Mouse (Mus musculus) intestine, postnatal 0 days (tissue): ENCODE results near the gene Sdhc. TPM values are rescaled to one million over a fixed set of nuclear protein-coding genes. Genes with fewer than 3 reads are reported as not detected.
A peak's percentile ranks its signal among the peaks of the same experiment; 100 is the strongest.

Experiments used
- ATAC-seq: fragments of 200-750 bp; cut with Nextera tagmentation; 2 replicates; pipeline ENCODE4 v1.8.0; 2017; ENCODE audit warnings: mild to moderate bottlenecking, moderate TSS enrichment, moderate library complexity
- H3K27ac ChIP-seq: fragments of 300-500 bp; sonication (generic); 2 replicates; pipeline ENCODE4 v1.5.1; 2014; ENCODE audit warnings: mild to moderate bottlenecking, low read depth, low read length, moderate library complexity
- H3K27me3 ChIP-seq: fragments of 300-500 bp; sonication (generic); replicated peaks from 2 replicates; pipeline ENCODE4 v1.6.1; 2014; ENCODE audit warnings: low read length, mixed read lengths; ENCODE audit not compliant: control insufficient read depth, insufficient read depth
- H3K36me3 ChIP-seq: fragments of 300-500 bp; sonication (generic); 2 replicates; pipeline ENCODE4 v1.6.1; 2014; ENCODE audit warnings: mild to moderate bottlenecking, moderate library complexity; ENCODE audit not compliant: control insufficient read depth, insufficient read depth
- H3K4me1 ChIP-seq: fragments of 300-500 bp; sonication (generic); replicated peaks from 2 replicates; pipeline ENCODE4 v1.6.1; 2014; ENCODE audit warnings: antibody characterized with exemption, low read length, mixed read lengths; ENCODE audit not compliant: control insufficient read depth, insufficient read depth
- H3K4me2 ChIP-seq: fragments of 300-500 bp; sonication (generic); replicated peaks from 2 replicates; pipeline ENCODE4 v1.6.1; 2014; ENCODE audit warnings: low read depth, mild to moderate bottlenecking, moderate library complexity
- H3K4me3 ChIP-seq: fragments of 300-500 bp; sonication (generic); 2 replicates; pipeline ENCODE4 v1.5.1; 2014; ENCODE audit warnings: low read depth, low read length
- H3K9ac ChIP-seq: fragments of 300-500 bp; sonication (generic); 2 replicates; pipeline ENCODE4 v1.6.1; 2014; ENCODE audit warnings: mild to moderate bottlenecking, low read depth, low read length
- H3K9me3 ChIP-seq: fragments of 300-500 bp; sonication (generic); 2 replicates; pipeline ENCODE4 v1.6.1; 2016; ENCODE audit warnings: mixed run types; ENCODE audit not compliant: control insufficient read depth
- CTCF ChIP-seq: sonication (generic); IDR thresholded peaks from 2 replicates; pipeline ENCODE4 v1.5.1; 2016; ENCODE audit warnings: low read depth, mild to moderate bottlenecking, control low read depth, antibody characterized with exemption, moderate library complexity
- WGBS: fragments of 180-500 bp; shearing (Covaris S2); extraction: QIAGEN DNeasy Blood & Tissue Kit; methylation state at CpG from one replicate; pipeline ENCODE4 v1.1.7; 2014; 5-methylcytosine and 5-hydroxymethylcytosine counted together
- polyA plus RNA-seq: library from polyadenylated mRNA; unstranded; fragments of >200 nt; fragmentation: Nextera tagmentation; extraction: Ambion mirVana; gene quantifications from 2 replicates; pipeline ENCODE4 v1.2.1, GENCODE M21; 2015

Sdhc gene
- polyA plus RNA-seq, 1 experiment from 2014 or later, result 453 TPM

DNA sequence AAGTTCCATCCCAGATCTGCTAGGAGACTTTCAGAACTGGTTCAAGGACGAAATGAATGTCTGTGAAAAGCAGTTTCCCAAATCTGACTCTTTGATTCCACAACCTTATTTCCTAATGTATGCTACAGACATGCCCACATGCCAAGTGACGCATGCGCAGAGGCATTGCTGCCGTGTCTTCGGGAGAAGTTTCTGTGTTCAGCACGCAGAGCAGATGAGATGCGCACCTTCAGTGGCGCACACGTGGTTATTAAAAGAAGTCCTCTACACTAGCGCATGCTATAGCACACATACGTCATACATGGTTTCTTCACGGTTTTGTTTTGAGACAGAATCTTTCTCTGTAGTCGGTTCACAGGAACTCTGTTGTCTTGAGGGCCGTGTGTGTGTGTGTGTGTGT, 31.0 kb downstream of the Sdhc start:
- H3K36me3 ChIP-seq, result no peaks in the 10 kb centered on the region
- no peak for ATAC-seq
- H3K27me3 ChIP-seq, result no peaks in the 10 kb centered on the region
- no peaks in the 10 kb centered on the region for H3K9me3 ChIP-seq
- H3K4me1 ChIP-seq, result no peaks in the 10 kb centered on the region
- no peak overlapping the region for H3K9ac ChIP-seq
- H3K4me2 ChIP-seq, result no peak overlapping the region
- no peak overlapping the region for H3K27ac ChIP-seq
- H3K4me3 ChIP-seq, result no peak overlapping the region
- TF ChIP-seq CTCF, result no peak
- 88% methylated on average over 14 of the region's 14 CpGs for WGBS

DNA sequence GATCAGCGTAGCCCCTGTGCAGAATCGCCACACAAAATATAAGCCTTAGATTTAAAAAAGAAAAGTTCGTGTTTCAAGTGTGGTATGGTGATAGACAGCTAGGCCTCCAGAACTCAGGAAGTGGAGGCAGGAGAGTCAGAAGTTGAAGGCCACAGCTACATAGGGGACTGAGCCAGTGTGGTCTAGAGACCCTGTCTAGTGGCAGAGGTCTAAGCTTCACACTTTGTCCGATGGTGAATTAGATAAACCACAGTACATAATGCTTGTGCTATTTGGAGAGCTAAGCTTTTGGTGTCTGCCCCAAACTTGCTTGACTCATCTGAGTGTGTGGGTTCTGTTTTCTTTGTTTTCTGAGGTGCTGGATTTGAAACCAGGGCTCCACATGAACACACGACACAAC, 31.4 kb downstream of the Sdhc start:
- Histone ChIP-seq H3K4me1 (no peaks in the 10 kb centered on the region), H3K9ac (no peak overlapping the region), H3K27ac (no peak overlapping the region), H3K36me3 (no peaks in the 10 kb centered on the region), H3K4me2 (no peak overlapping the region), H3K9me3 (no peaks in the 10 kb centered on the region), H3K27me3 (no peaks in the 10 kb centered on the region), H3K4me3 (no peak overlapping the region)
- 83% methylated on average over 5 of the region's 5 CpGs for WGBS
- no peak for ATAC-seq
- no peak for TF ChIP-seq CTCF

DNA sequence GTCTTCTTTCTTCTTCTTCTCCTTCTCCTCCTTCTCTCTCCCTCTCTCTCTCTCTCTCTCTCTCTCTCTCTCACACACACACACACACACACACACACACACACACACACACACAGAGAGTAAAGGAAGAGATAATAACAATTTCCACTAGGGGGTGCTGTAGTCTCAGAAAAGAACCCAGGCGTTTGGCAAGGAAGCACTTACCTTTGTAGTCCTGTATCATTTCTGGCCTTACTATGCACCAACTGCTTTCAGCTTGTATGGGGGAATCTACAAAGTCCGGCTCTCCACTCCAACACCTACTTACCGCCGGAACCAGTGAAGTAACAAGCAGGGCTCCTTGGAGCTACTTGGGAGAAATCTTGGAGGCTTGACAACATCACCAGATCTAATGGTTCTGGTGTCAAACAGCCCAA, 32.1 kb downstream of the Sdhc start:
- Histone ChIP-seq H3K9me3 (no peaks in the 10 kb centered on the region), H3K9ac (no peak overlapping the region), H3K4me1 (no peaks in the 10 kb centered on the region), H3K4me2 (no peak overlapping the region), H3K36me3 (no peaks in the 10 kb centered on the region), H3K4me3 (no peak overlapping the region), H3K27me3 (no peaks in the 10 kb centered on the region), H3K27ac (no peak overlapping the region)
- TF ChIP-seq CTCF, result peak; percentile 77
- ATAC-seq, result no peak
- WGBS, result 12% methylated on average over 4 of the region's 4 CpGs

DNA sequence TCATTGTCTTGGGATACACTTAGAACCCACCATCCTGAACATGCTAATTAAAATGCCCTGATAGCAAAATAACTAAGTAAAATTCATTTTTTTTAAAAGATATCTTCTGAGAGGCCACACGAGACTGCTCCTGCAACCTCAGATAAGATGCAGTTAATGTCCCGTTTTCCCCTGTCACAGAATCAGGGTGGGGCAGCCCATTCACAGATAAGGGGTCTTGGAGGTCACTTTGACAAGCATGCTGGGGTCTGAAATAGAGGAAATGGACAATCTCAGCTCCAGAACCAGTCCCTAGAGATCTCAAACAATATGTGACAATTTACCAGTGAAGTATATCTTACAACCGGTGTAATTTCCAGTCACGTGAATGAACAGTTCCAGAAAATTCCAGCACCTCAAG, 34.1 kb downstream of the Sdhc start:
- Histone ChIP-seq H3K4me2 (no peak overlapping the region), H3K27ac (no peak overlapping the region), H3K9me3 (no peaks in the 10 kb centered on the region), H3K36me3 (no peaks in the 10 kb centered on the region), H3K9ac (no peak overlapping the region), H3K4me1 (no peaks in the 10 kb centered on the region), H3K27me3 (no peaks in the 10 kb centered on the region), H3K4me3 (no peak overlapping the region)
- no peak for ATAC-seq
- no peak for TF ChIP-seq CTCF
- 34% methylated on average over 4 of the region's 4 CpGs for WGBS

DNA sequence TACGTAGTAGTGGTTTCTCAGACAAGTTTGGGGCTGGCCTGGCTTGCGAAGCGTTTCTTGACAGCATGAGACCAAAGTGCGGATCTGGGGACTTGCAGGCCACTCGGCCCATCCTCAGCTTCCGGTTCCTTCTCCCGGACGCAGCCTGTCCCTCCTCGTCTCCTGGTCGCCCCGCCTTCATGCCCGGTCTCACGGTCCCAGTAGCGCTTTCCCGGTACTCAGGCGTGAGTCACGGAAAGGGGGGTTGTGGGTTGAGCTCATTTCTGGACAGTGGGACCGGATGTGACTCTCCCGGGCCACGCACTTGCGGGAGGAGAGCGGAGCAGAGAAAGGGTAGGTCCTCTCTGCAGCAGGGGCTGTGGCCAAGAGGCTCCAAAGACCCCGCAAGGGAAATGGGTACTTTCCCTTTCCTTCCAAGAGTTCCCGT, 36.5 kb downstream of the Sdhc start, which contains the start of gene Cfap126:
Gene Cfap126, plus strand, starts transcription at position 46 of the 427 bp plus-strand sequence.
- no peak for TF ChIP-seq CTCF
- Histone ChIP-seq H3K4me1 (no peaks in the 10 kb centered on the region), H3K4me2 (peak within 1 kb of the TSS; percentile 65), H3K9ac (peak within 1 kb of the TSS; percentile 31; the same call in 1 of the 2 replicates), H3K27me3 (no peaks in the 10 kb centered on the region), H3K4me3 (peak within 1 kb of the TSS; percentile 41), H3K36me3 (no peaks in the 10 kb centered on the region), H3K9me3 (no peaks in the 10 kb centered on the region), H3K27ac (peak within 1 kb of the TSS; percentile 74)
- ATAC-seq, result peak; percentile 69
- WGBS, result under 1% methylated on average over 23 of the region's 24 CpGs

DNA sequence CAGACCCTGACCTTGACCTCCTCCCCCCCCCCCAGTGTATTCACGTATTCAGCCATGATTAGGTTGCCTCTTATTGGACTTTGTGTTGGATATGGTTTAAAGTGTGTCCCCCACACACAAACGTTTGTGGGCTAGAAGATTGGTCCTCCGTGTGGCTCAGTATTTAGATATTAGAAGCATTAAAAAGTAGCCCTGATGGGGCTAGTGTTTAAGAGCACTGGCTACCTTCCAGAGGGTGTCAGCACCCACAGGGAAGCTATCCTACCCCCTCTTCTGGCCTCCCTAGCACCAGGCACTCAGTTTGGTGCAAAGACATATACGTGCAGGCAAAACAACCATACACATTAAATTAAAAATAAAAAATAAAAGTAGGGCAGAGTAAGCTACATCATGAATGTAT, 37.4 kb downstream of the Sdhc start:
- no peaks in the 10 kb centered on the region for H3K36me3 ChIP-seq
- no peak overlapping the region for H3K9ac ChIP-seq
- no peaks in the 10 kb centered on the region for H3K4me1 ChIP-seq
- no peak for ATAC-seq
- WGBS, result 74% methylated on average over 4 of the region's 4 CpGs
- H3K27me3 ChIP-seq, result no peaks in the 10 kb centered on the region
- H3K4me3 ChIP-seq, result no peak overlapping the region
- H3K9me3 ChIP-seq, result no peaks in the 10 kb centered on the region
- no peak overlapping the region for H3K27ac ChIP-seq
- H3K4me2 ChIP-seq, result no peak overlapping the region
- no peak for TF ChIP-seq CTCF
